Mouse (Mus musculus) liver, embryonic 13.5 days (tissue): Measurements from ENCODE around the gene Rmnd1. TPM values are rescaled to one million over a fixed set of nuclear protein-coding genes. Genes with fewer than 3 reads are reported as not detected.
A peak's percentile ranks its signal among the peaks of the same experiment; 100 is the strongest.

Experiments used
- ATAC-seq: fragments of 200-750 bp; cut with Nextera tagmentation; 2 replicates; pipeline ENCODE4 v1.8.0; 2017; ENCODE audit warnings: low read depth, mild to moderate bottlenecking, moderate number of reproducible peaks, moderate library complexity
- DNase-seq: peaks from one replicate; pipeline ENCODE4 v3.0.0; 2022
- H3K27ac ChIP-seq: fragments of 300-500 bp; sonication (generic); 2 replicates; pipeline ENCODE4 v1.5.1; 2015; ENCODE audit warnings: moderate library complexity, mild to moderate bottlenecking, inconsistent platforms
- H3K27me3 ChIP-seq: fragments of 300-500 bp; sonication (generic); 2 replicates; pipeline ENCODE4 v1.6.1; 2015; ENCODE audit warnings: mild to moderate bottlenecking, inconsistent platforms
- H3K36me3 ChIP-seq: fragments of 300-500 bp; sonication (generic); 2 replicates; pipeline ENCODE4 v1.6.1; 2015; ENCODE audit warnings: mild to moderate bottlenecking, inconsistent platforms
- H3K4me1 ChIP-seq: fragments of 300-500 bp; sonication (generic); replicated peaks from 2 replicates; pipeline ENCODE4 v1.6.1; 2015; ENCODE audit warnings: inconsistent platforms
- H3K4me2 ChIP-seq: fragments of 300-500 bp; sonication (generic); 2 replicates; pipeline ENCODE4 v1.6.1; 2015; ENCODE audit warnings: inconsistent platforms, mild to moderate bottlenecking, moderate library complexity
- H3K4me3 ChIP-seq: fragments of 300-500 bp; sonication (generic); replicated peaks from 2 replicates; pipeline ENCODE4 v1.5.1; 2015; ENCODE audit warnings: mild to moderate bottlenecking, inconsistent platforms
- H3K9ac ChIP-seq: fragments of 300-500 bp; sonication (generic); 2 replicates; pipeline ENCODE4 v1.6.1; 2015; ENCODE audit warnings: mild to moderate bottlenecking, inconsistent platforms
- H3K9me3 ChIP-seq: fragments of 300-500 bp; sonication (generic); replicated peaks from 2 replicates; pipeline ENCODE4 v1.6.1; 2016; ENCODE audit warnings: inconsistent platforms
- WGBS: fragments of 180-500 bp; shearing (Covaris S2); methylation state at CpG from one replicate; pipeline ENCODE4 v1.1.7; 2015; ENCODE audit not compliant: insufficient replicate concordance; 5-methylcytosine and 5-hydroxymethylcytosine counted together
- polyA plus RNA-seq: library from polyadenylated mRNA; unstranded; fragments of >200 nt; fragmentation: Nextera tagmentation; extraction: Ambion mirVana; gene quantifications from 2 replicates; pipeline ENCODE4 v1.2.1, GENCODE M21; 2015

The Rmnd1 gene
- polyA plus RNA-seq, 1 experiment from 2014 or later: 21.4 TPM

- peak overlapping the region; percentile 76 for H3K4me3 ChIP-seq
- peaks cover 32% of the 10 kb centered on the region for H3K36me3 ChIP-seq
- H3K4me1 ChIP-seq: peaks cover 39% of the 10 kb centered on the region
- H3K27me3 ChIP-seq: no peaks in the 10 kb centered on the region
- peak; percentile 23 for DNase-seq
- H3K9me3 ChIP-seq: no peaks in the 10 kb centered on the region
- peak overlapping the region; percentile 72 for H3K4me2 ChIP-seq
- no peak for ATAC-seq
- H3K9ac ChIP-seq: peak overlapping the region; percentile 87
- peak overlapping the region; percentile 92 for H3K27ac ChIP-seq
- WGBS: 5% methylated on average over 19 of the region's 19 CpGs
Observed at GRCm38 (mm10) chr10:4432996-4433755, 988 bp upstream of the Rmnd1 start.

GRCm38 (mm10) chr10:4431746-4432122, 454 bp downstream of the Rmnd1 start:
- Histone ChIP-seq H3K9me3 (no peaks in the 10 kb centered on the region), H3K27me3 (no peaks in the 10 kb centered on the region), H3K4me1 (peaks cover 39% of the 10 kb centered on the region), H3K36me3 (peaks cover 28% of the 10 kb centered on the region), H3K4me3 (peak overlapping the region; percentile 76), H3K27ac (peak overlapping the region; percentile 72), H3K4me2 (peak overlapping the region; percentile 84), H3K9ac (peak overlapping the region; percentile 76)
- WGBS: 8% methylated on average over 5 of the region's 5 CpGs
- no peak for ATAC-seq
- DNase-seq: no peak

GRCm38 (mm10) chr10:4430826-4431225, 1.4 kb downstream of the Rmnd1 start:
- H3K27ac ChIP-seq: peak overlapping the region; percentile 21
- peak overlapping the region; percentile 76 for H3K9ac ChIP-seq
- H3K4me2 ChIP-seq: peak overlapping the region; percentile 84
- H3K4me1 ChIP-seq: peaks cover 39% of the 10 kb centered on the region
- ATAC-seq (no peak), DNase-seq (no peak)
- WGBS: 70% methylated on average over 3 of the region's 3 CpGs
- H3K9me3 ChIP-seq: no peaks in the 10 kb centered on the region
- peaks cover 33% of the 10 kb centered on the region for H3K36me3 ChIP-seq
- peak overlapping the region; percentile 76 for H3K4me3 ChIP-seq
- no peaks in the 10 kb centered on the region for H3K27me3 ChIP-seq

- Histone ChIP-seq H3K27ac (peak overlapping the region; percentile 21), H3K4me1 (peaks cover 39% of the 10 kb centered on the region), H3K4me3 (peak overlapping the region; percentile 76; the same call in 1 of the 2 replicates), H3K9ac (peak overlapping the region; percentile 76), H3K27me3 (no peaks in the 10 kb centered on the region), H3K4me2 (peak overlapping the region; percentile 84), H3K36me3 (peaks cover 36% of the 10 kb centered on the region), H3K9me3 (no peaks in the 10 kb centered on the region)
- ATAC-seq (no peak), DNase-seq (no peak)
- WGBS: 59% methylated on average over 8 of the region's 8 CpGs
Observed at GRCm38 (mm10) chr10:4430399-4430798, 1.8 kb downstream of the Rmnd1 start.

GRCm38 (mm10) chr10:4425245-4425644, 6.9 kb downstream of the Rmnd1 start:
- 73% methylated on average over 8 of the region's 8 CpGs for WGBS
- H3K9me3 ChIP-seq: no peaks in the 10 kb centered on the region
- H3K4me2 ChIP-seq: no peak overlapping the region
- no peak for ATAC-seq
- H3K9ac ChIP-seq: no peak overlapping the region
- H3K27me3 ChIP-seq: no peaks in the 10 kb centered on the region
- H3K36me3 ChIP-seq: peaks cover 72% of the 10 kb centered on the region
- no peak overlapping the region for H3K27ac ChIP-seq
- peaks cover 7% of the 10 kb centered on the region for H3K4me1 ChIP-seq
- no peak overlapping the region for H3K4me3 ChIP-seq
- DNase-seq: no peak

- H3K9ac ChIP-seq: no peak overlapping the region
- 68% methylated on average over 1 of the region's 1 CpGs for whole genome bisulfite sequencing
- no peaks in the 10 kb centered on the region for H3K9me3 ChIP-seq
- H3K4me1 ChIP-seq: peaks cover 10% of the 10 kb centered on the region
- no peak for ATAC-seq
- peaks cover 66% of the 10 kb centered on the region for H3K36me3 ChIP-seq
- H3K27ac ChIP-seq: no peak overlapping the region
- H3K4me2 ChIP-seq: no peak overlapping the region
- DNase-seq: no peak
- no peak overlapping the region for H3K4me3 ChIP-seq
- H3K27me3 ChIP-seq: no peaks in the 10 kb centered on the region
Observed at GRCm38 (mm10) chr10:4407191-4407590, 25.0 kb downstream of the Rmnd1 start.

GRCm38 (mm10) chr10:4405511-4405910, 26.7 kb downstream of the Rmnd1 start:
- Histone ChIP-seq H3K27me3 (no peaks in the 10 kb centered on the region), H3K9me3 (no peaks in the 10 kb centered on the region), H3K4me2 (no peak overlapping the region), H3K27ac (no peak overlapping the region), H3K4me1 (peaks cover 10% of the 10 kb centered on the region), H3K36me3 (peaks cover 68% of the 10 kb centered on the region), H3K9ac (no peak overlapping the region), H3K4me3 (no peak overlapping the region)
- DNase-seq (peak; percentile 61), ATAC-seq (peak; percentile 88)
- 13% methylated on average over 5 of the region's 5 CpGs for WGBS

GRCm38 (mm10) chr10:4404895-4405491, 27.2 kb downstream of the Rmnd1 start:
- H3K36me3 ChIP-seq: peaks cover 66% of the 10 kb centered on the region
- no peaks in the 10 kb centered on the region for H3K27me3 ChIP-seq
- H3K4me1 ChIP-seq: peaks cover 10% of the 10 kb centered on the region
- H3K27ac ChIP-seq: no peak overlapping the region
- no peak overlapping the region for H3K9ac ChIP-seq
- ATAC-seq (0 out of 2 replicates have a peak, but pooled peaks have one; percentile 10), DNase-seq (no peak)
- no peaks in the 10 kb centered on the region for H3K9me3 ChIP-seq
- 57% methylated on average over 5 of the region's 5 CpGs for WGBS
- no peak overlapping the region for H3K4me2 ChIP-seq
- H3K4me3 ChIP-seq: no peak overlapping the region

GRCm38 (mm10) chr10:4398058-4398457, 34.1 kb downstream of the Rmnd1 start:
- Histone ChIP-seq H3K27ac (no peak overlapping the region), H3K4me1 (peaks cover 14% of the 10 kb centered on the region), H3K27me3 (no peaks in the 10 kb centered on the region), H3K4me3 (no peak overlapping the region), H3K4me2 (no peak overlapping the region), H3K9ac (no peak overlapping the region), H3K36me3 (peaks cover 67% of the 10 kb centered on the region), H3K9me3 (no peaks in the 10 kb centered on the region)
- 73% methylated on average over 5 of the region's 5 CpGs for WGBS
- ATAC-seq (no peak), DNase-seq (no peak)

GRCm38 (mm10) chr10:4395321-4395720, 36.9 kb downstream of the Rmnd1 start:
- H3K9me3 ChIP-seq: no peaks in the 10 kb centered on the region
- H3K27me3 ChIP-seq: no peaks in the 10 kb centered on the region
- H3K36me3 ChIP-seq: peaks cover 47% of the 10 kb centered on the region
- H3K4me1 ChIP-seq: peaks cover 37% of the 10 kb centered on the region
- DNase-seq (no peak), ATAC-seq (no peak)
- no peak overlapping the region for H3K4me2 ChIP-seq
- no peak overlapping the region for H3K27ac ChIP-seq
- H3K4me3 ChIP-seq: no peak overlapping the region
- 75% methylated on average over 3 of the region's 3 CpGs for WGBS
- no peak overlapping the region for H3K9ac ChIP-seq

- WGBS: 68% methylated on average over 6 of the region's 6 CpGs
- peak overlapping the region; percentile 5; the same call in 1 of the 2 replicates for H3K27ac ChIP-seq
Observed at GRCm38 (mm10) chr10:4391851-4392250, 40.3 kb downstream of the Rmnd1 start.

More at GRCm38 (mm10) chr10:4391851-4392250, 40.3 kb downstream of the Rmnd1 start:
- H3K4me3 ChIP-seq: no peak overlapping the region
- H3K36me3 ChIP-seq: peaks cover 27% of the 10 kb centered on the region
- no peaks in the 10 kb centered on the region for H3K9me3 ChIP-seq
- H3K9ac ChIP-seq: 0 out of 2 replicates have a peak overlapping the region, but pooled peaks have one; percentile 9
- no peak overlapping the region for H3K4me2 ChIP-seq
- no peak for ATAC-seq
- no peaks in the 10 kb centered on the region for H3K27me3 ChIP-seq
- no peak for DNase-seq
- H3K4me1 ChIP-seq: peaks cover 58% of the 10 kb centered on the region
